Mouse (Mus musculus) midbrain, embryonic 14.5 days (tissue): Measurements from ENCODE around the gene Lenep. TPM values are rescaled to one million over a fixed set of nuclear protein-coding genes. Genes with fewer than 3 reads are reported as not detected.
A peak's percentile ranks its signal among the peaks of the same experiment; 100 is the strongest.

Source experiments
- ATAC-seq: fragments of 200-750 bp; cut with Nextera tagmentation; 2 replicates; pipeline ENCODE4 v1.8.0; 2017; ENCODE audit warnings: moderate number of reproducible peaks, moderate library complexity; ENCODE audit not compliant: low FRiP score, low TSS enrichment
- DNase-seq: peaks from one replicate; pipeline ENCODE4 v3.0.0-alpha.2; 2015
- H3K27ac ChIP-seq: fragments of 300-500 bp; sonication (generic); replicated peaks from 2 replicates; pipeline ENCODE4 v1.5.1; 2014; ENCODE audit warnings: mild to moderate bottlenecking, low read depth, low read length, moderate library complexity
- H3K27me3 ChIP-seq: fragments of 300-500 bp; sonication (generic); 2 replicates; pipeline ENCODE4 v1.6.1; 2014; ENCODE audit warnings: low read length, control low read depth, mixed read lengths; ENCODE audit not compliant: control insufficient read depth, insufficient read depth
- H3K36me3 ChIP-seq: fragments of 300-500 bp; sonication (generic); 2 replicates; pipeline ENCODE4 v1.6.1; 2014; ENCODE audit warnings: low read length, control low read depth; ENCODE audit not compliant: control insufficient read depth, insufficient read depth
- H3K4me1 ChIP-seq: fragments of 300-500 bp; sonication (generic); 2 replicates; pipeline ENCODE4 v1.6.1; 2014; ENCODE audit warnings: mild to moderate bottlenecking, antibody characterized with exemption, low read length, control low read depth; ENCODE audit not compliant: control insufficient read depth, insufficient read depth
- H3K4me2 ChIP-seq: fragments of 300-500 bp; sonication (generic); 2 replicates; pipeline ENCODE4 v1.6.1; 2014; ENCODE audit warnings: mild to moderate bottlenecking, low read length, moderate library complexity
- H3K4me3 ChIP-seq: fragments of 300-500 bp; sonication (generic); replicated peaks from 2 replicates; pipeline ENCODE4 v1.5.1; 2014; ENCODE audit warnings: low read depth, low read length
- H3K9ac ChIP-seq: fragments of 300-500 bp; sonication (generic); replicated peaks from 2 replicates; pipeline ENCODE4 v1.6.1; 2014; ENCODE audit warnings: mild to moderate bottlenecking, low read length, moderate library complexity
- H3K9me3 ChIP-seq: fragments of 300-500 bp; sonication (generic); 2 replicates; pipeline ENCODE4 v1.6.1; 2016; ENCODE audit warnings: low read length, control low read depth, mixed read lengths; ENCODE audit not compliant: control insufficient read depth
- WGBS: fragments of 180-500 bp; shearing (Covaris S2); extraction: QIAGEN DNeasy Blood & Tissue Kit; methylation state at CpG from one replicate; pipeline ENCODE4 v1.1.7; 2014; 5-methylcytosine and 5-hydroxymethylcytosine counted together
- polyA plus RNA-seq: library from polyadenylated mRNA; unstranded; fragments of >200 nt; fragmentation: Nextera tagmentation; extraction: Ambion mirVana; gene quantifications from 2 replicates; pipeline ENCODE4 v1.2.1, GENCODE M21; 2014

The Lenep gene
- polyA plus RNA-seq, 1 experiment from 2014 or later = not detected

DNA sequence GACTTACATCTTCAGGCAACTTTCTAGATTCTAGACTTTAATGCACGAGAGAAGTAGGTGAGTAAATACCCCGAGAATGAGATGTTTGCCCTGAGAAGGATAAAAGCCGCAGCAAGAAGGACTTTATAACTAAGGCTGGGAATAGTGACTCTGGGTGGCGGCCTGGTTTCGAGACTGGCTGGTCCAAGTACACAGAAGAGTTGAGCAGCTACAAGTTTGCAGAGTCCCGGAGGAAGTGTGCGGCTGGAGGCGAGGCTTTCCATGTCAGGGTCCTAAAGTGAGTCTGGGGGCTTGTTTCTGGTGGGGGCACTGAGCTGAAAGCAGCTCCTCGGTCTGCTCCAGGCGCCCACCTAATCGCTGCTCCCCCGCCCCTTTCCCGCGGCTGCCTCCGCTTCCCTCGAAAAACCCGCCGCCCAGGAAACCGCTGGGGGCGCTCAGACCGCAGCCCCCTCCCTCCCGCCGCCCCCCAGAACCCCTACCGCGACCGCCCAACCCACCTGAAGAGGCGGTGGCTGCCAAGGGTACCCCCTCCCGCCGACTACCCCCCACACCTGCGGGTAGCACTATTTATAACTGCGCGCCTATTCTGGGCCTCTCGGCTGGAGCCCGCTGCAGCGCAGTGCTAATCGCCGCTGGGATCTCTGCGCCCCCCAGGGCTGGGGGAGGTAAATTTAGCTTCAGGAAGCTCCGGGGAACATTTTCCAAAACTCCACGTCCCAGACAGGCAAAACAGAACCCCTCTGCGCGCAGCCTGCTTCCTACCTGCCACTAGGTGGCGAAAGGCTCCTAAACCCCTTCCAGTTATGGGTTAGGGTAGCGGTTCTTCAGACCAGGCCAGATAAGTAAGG is 6.6 kb downstream of the Lenep start:
- Histone ChIP-seq H3K4me3 (peak overlapping the region; percentile 37), H3K9ac (no peak overlapping the region; the same call in 1 of the 2 replicates), H3K27me3 (peaks cover 15% of the 10 kb centered on the region; the same call in 1 of the 2 replicates), H3K4me1 (peaks cover 41% of the 10 kb centered on the region), H3K36me3 (peaks cover 1% of the 10 kb centered on the region; the same call in 1 of the 2 replicates), H3K9me3 (no peaks in the 10 kb centered on the region), H3K4me2 (peak overlapping the region; percentile 100), H3K27ac (no peak overlapping the region)
- DNase-seq (peak; percentile 86), ATAC-seq (no peak)
- under 1% methylated on average over 44 of the region's 44 CpGs for WGBS

DNA sequence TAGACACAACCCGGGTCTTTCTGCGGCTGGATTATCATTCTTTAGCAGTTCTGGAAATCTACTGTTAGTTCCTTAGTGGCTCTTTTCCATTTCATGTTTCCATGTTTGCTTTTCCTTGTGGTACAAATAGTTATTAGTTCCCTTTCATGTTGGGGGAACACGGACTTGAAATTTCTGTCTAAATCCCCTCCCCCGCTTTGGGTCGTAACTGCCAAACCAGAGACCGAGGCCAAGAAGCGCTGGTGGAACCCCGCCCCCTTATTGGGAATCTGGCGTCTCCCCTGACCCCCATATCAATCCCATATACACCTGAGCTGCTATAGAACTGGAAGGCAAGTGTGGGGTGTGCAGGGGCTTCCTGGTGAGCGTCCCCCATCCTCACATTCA is 7.2 kb downstream of the Lenep start:
- no peaks in the 10 kb centered on the region for H3K9me3 ChIP-seq
- H3K4me2 ChIP-seq = peak overlapping the region; percentile 100
- peaks cover 15% of the 10 kb centered on the region; the same call in 1 of the 2 replicates for H3K27me3 ChIP-seq
- ATAC-seq = no peak
- DNase-seq = no peak
- peaks cover 45% of the 10 kb centered on the region for H3K4me1 ChIP-seq
- H3K36me3 ChIP-seq = no peaks in the 10 kb centered on the region
- no peak overlapping the region for H3K27ac ChIP-seq
- H3K4me3 ChIP-seq = peak overlapping the region; percentile 38; the same call in 1 of the 2 replicates
- H3K9ac ChIP-seq = no peak overlapping the region
- WGBS = 1% methylated on average over 10 of the region's 10 CpGs

DNA sequence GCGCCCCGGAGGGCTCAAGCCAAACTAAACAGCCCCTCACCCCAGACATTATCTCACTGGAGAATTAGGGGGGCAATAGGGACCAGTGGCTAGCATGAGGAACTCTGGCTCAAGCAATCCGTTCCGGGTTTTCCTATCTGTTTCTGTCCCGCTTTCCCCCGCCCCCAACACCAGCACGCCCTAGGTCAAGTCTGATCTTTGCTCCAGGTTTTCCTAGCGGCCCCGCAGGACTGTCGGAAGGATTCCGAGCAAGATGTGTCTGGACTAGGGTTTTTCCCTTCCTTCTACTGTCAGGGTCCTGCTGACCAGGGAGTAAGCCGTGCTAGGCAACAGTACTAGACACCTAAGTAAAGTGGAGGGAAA is 7.7 kb downstream of the Lenep start:
- H3K27me3 ChIP-seq = peaks cover 15% of the 10 kb centered on the region; the same call in 1 of the 2 replicates
- peak overlapping the region; percentile 38 for H3K4me3 ChIP-seq
- under 1% methylated on average over 12 of the region's 12 CpGs for whole genome bisulfite sequencing
- no peak overlapping the region for H3K27ac ChIP-seq
- peaks cover 45% of the 10 kb centered on the region for H3K4me1 ChIP-seq
- DNase-seq (peak; percentile 83), ATAC-seq (no peak)
- peak overlapping the region; percentile 36; the same call in 1 of the 2 replicates for H3K9ac ChIP-seq
- H3K36me3 ChIP-seq = no peaks in the 10 kb centered on the region
- H3K4me2 ChIP-seq = peak overlapping the region; percentile 100
- no peaks in the 10 kb centered on the region for H3K9me3 ChIP-seq

DNA sequence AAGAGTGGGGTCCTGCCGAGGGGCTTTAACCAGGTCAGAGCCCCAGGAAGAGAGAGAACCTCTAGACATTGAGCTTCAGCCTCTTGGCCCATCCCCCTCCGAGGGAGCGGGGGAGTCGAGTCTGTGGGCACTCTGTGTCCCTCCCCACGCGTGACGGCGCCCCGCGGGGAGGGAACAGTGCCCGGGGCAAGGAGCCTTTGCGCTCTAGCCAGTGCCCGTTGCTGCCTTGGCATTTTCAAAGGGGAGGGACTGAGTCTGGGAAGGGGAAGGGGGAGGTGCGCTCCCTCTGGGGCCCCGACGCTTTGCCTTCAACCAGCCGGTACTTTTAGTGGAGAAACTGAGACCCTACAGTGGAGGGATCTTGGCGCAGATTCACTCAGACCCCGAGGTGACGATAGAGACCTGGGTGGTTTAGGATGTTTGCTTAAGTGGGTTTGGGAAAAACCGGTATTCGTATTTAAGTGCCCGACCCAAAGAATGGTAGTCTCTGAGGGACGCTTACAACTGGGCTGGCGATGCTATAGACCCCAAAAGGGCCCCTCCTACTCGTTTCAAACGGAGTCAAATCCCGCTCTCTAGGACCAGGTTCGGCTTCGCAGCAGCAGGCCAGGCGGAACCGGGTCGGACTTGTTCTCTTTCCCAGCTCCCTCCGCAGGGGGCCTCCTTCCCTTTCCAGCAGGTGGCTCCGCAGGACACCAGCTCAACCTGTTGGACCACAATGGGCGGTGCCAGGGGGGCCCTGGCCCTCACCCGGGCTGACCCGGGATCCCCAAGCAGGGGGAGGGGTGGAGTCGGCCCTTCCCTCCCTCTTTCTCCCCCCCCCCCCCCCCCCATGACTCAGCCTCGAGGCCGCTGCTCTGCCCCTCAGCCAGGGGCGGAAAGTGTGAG is 8.3 kb downstream of the Lenep start, which contains the start of gene Zbtb7b:
Gene Zbtb7b (minus strand): TSS at position 771 of the 888 bp plus-strand sequence.
- ATAC-seq = peak; percentile 32
- H3K36me3 ChIP-seq = no peaks in the 10 kb centered on the region
- peak within 1 kb of the TSS; percentile 38 for H3K4me3 ChIP-seq
- no peaks in the 10 kb centered on the region for H3K9me3 ChIP-seq
- H3K4me1 ChIP-seq = peaks cover 45% of the 10 kb centered on the region
- H3K27ac ChIP-seq = no peak within 1 kb of the TSS; the same call in 1 of the 2 replicates
- peak within 1 kb of the TSS; percentile 36 for H3K9ac ChIP-seq
- DNase-seq = peak; percentile 72
- WGBS = under 1% methylated on average over 41 of the region's 42 CpGs
- H3K27me3 ChIP-seq = peaks cover 15% of the 10 kb centered on the region; the same call in 1 of the 2 replicates
- peak within 1 kb of the TSS; percentile 100 for H3K4me2 ChIP-seq

DNA sequence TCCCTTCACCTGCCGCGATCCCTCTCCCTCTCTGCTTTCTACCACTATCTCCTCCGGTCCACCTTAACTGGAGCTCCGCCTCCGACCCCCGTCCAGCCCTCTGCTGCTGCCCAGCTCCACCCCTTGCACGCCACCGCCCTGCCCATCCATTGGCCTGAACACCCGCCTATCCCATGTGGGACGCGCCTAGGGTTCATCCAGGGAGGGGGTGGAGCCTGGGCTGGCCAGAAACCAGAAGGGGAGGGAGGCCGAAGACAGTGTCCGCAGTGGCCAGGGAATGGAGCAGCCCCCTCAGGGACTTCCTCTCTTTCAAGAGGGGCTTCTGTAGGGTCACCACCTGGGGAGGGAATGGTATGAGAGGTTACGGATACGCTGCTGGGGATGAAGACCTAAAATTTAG is 9.0 kb downstream of the Lenep start:
- peak overlapping the region; percentile 100 for H3K4me2 ChIP-seq
- H3K4me3 ChIP-seq = peak overlapping the region; percentile 38
- no peak overlapping the region; the same call in 1 of the 2 replicates for H3K27ac ChIP-seq
- ATAC-seq = peak; percentile 93
- peaks cover 15% of the 10 kb centered on the region; the same call in 1 of the 2 replicates for H3K27me3 ChIP-seq
- 1% methylated on average over 15 of the region's 15 CpGs for WGBS
- peak overlapping the region; percentile 36 for H3K9ac ChIP-seq
- H3K4me1 ChIP-seq = peaks cover 45% of the 10 kb centered on the region
- DNase-seq = peak; percentile 94
- H3K36me3 ChIP-seq = no peaks in the 10 kb centered on the region
- no peaks in the 10 kb centered on the region for H3K9me3 ChIP-seq

DNA sequence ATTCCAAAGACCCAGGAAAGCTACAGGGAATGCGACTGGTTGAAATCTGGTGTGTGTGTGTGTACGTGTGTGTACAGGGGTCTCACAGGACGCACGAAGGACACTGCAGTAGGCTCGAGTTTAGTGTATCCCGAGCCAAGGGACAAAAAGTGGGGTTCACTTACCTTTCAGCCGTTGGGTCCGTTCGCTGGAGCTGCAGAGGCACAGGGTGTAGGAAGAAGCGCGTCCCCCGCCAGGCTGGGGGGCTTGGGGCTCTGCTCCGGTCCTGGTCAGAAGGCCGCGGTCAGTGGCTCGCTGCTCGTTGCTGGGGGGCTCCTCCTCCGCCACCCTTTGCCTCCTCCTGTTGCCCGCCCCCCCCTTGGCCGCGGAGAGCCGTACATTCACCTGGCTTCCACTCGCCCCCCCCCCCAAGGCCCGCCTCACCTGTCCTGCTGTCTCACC is 9.7 kb downstream of the Lenep start:
- no peak overlapping the region for H3K9ac ChIP-seq
- DNase-seq = no peak
- H3K4me1 ChIP-seq = peaks cover 45% of the 10 kb centered on the region
- under 1% methylated on average over 22 of the region's 24 CpGs for WGBS
- peak overlapping the region; percentile 100 for H3K4me2 ChIP-seq
- H3K36me3 ChIP-seq = no peaks in the 10 kb centered on the region
- H3K4me3 ChIP-seq = peak overlapping the region; percentile 50
- H3K9me3 ChIP-seq = no peaks in the 10 kb centered on the region
- no peak overlapping the region for H3K27ac ChIP-seq
- H3K27me3 ChIP-seq = peaks cover 15% of the 10 kb centered on the region; the same call in 1 of the 2 replicates
- ATAC-seq = no peak

- ATAC-seq (no peak), DNase-seq (peak; percentile 60)
- peak overlapping the region; percentile 100 for H3K4me2 ChIP-seq
- peaks cover 45% of the 10 kb centered on the region for H3K4me1 ChIP-seq
- no peaks in the 10 kb centered on the region for H3K36me3 ChIP-seq
- H3K9ac ChIP-seq = peak overlapping the region; percentile 54
- peak overlapping the region; percentile 50 for H3K4me3 ChIP-seq
- WGBS = under 1% methylated on average over 56 of the region's 56 CpGs
- H3K9me3 ChIP-seq = no peaks in the 10 kb centered on the region
- 0 out of 2 replicates have a peak overlapping the region, but pooled peaks have one; percentile 2 for H3K27ac ChIP-seq
- H3K27me3 ChIP-seq = peaks cover 15% of the 10 kb centered on the region; the same call in 1 of the 2 replicates
These were observed 10.7 kb downstream of the Lenep start for GRCm38 (mm10) chr3:89391663-89392511.
